Mouse (Mus musculus) liver, embryonic 12.5 days (tissue): Measurements from ENCODE around the gene Ace3. TPM values are rescaled to one million over a fixed set of nuclear protein-coding genes. Genes with fewer than 3 reads are reported as not detected.

ENCODE experiments used
- ATAC-seq: fragments of 200-750 bp; cut with Nextera tagmentation; 2 replicates; pipeline ENCODE4 v1.8.0; 2017; ENCODE audit warnings: moderate number of reproducible peaks, mild to moderate bottlenecking, moderate library complexity
- H3K27ac ChIP-seq: fragments of 300-500 bp; sonication (generic); 2 replicates; pipeline ENCODE4 v1.5.1; 2016; ENCODE audit warnings: mild to moderate bottlenecking
- H3K27me3 ChIP-seq: fragments of 300-500 bp; sonication (generic); replicated peaks from 2 replicates; pipeline ENCODE4 v1.6.1; 2016; ENCODE audit warnings: mild to moderate bottlenecking, moderate library complexity
- H3K36me3 ChIP-seq: fragments of 300-500 bp; sonication (generic); 2 replicates; pipeline ENCODE4 v1.6.1; 2016; ENCODE audit warnings: mild to moderate bottlenecking, moderate library complexity
- H3K4me1 ChIP-seq: fragments of 300-500 bp; sonication (generic); 2 replicates; pipeline ENCODE4 v1.6.1; 2016
- H3K4me2 ChIP-seq: fragments of 300-500 bp; sonication (generic); 2 replicates; pipeline ENCODE4 v1.6.1; 2016; ENCODE audit warnings: mild to moderate bottlenecking, moderate library complexity
- H3K4me3 ChIP-seq: fragments of 300-500 bp; sonication (generic); 2 replicates; pipeline ENCODE4 v1.5.1; 2016; ENCODE audit warnings: mild to moderate bottlenecking, moderate library complexity
- H3K9ac ChIP-seq: fragments of 300-500 bp; sonication (generic); 2 replicates; pipeline ENCODE4 v1.6.1; 2016; ENCODE audit warnings: mild to moderate bottlenecking, moderate library complexity
- H3K9me3 ChIP-seq: fragments of 300-500 bp; sonication (generic); replicated peaks from 2 replicates; pipeline ENCODE4 v1.6.1; 2016; ENCODE audit warnings: mild to moderate bottlenecking, moderate library complexity
- WGBS: fragments of 180-500 bp; shearing (Covaris S2); methylation state at CpG from one replicate; pipeline ENCODE4 v1.1.7; 2016; ENCODE audit not compliant: insufficient replicate concordance; 5-methylcytosine and 5-hydroxymethylcytosine counted together
- polyA plus RNA-seq: library from polyadenylated mRNA; unstranded; fragments of >200 nt; fragmentation: Nextera tagmentation; extraction: Ambion mirVana; gene quantifications from 2 replicates; pipeline ENCODE4 v1.2.1, GENCODE M21; 2016

Ace3 gene
- polyA plus RNA-seq, 1 experiment from 2014 or later = not detected

- Histone ChIP-seq H3K9ac (no peak overlapping the region), H3K4me2 (no peak overlapping the region), H3K4me3 (no peak overlapping the region), H3K4me1 (peaks cover 55% of the 10 kb centered on the region), H3K9me3 (no peaks in the 10 kb centered on the region), H3K36me3 (peaks cover 97% of the 10 kb centered on the region), H3K27ac (no peak overlapping the region), H3K27me3 (no peaks in the 10 kb centered on the region)
- WGBS = 88% methylated on average over 2 of the region's 2 CpGs
- no peak for ATAC-seq
These were observed 59.4 kb downstream of the Ace3 start for GRCm38 (mm10) chr11:106053921-106054320.

- no peak overlapping the region for H3K9ac ChIP-seq
- peak overlapping the region; percentile 32; the same call in 1 of the 2 replicates for H3K4me2 ChIP-seq
- peaks cover 97% of the 10 kb centered on the region for H3K36me3 ChIP-seq
- ATAC-seq = peak; percentile 67
- peaks cover 55% of the 10 kb centered on the region for H3K4me1 ChIP-seq
- no peaks in the 10 kb centered on the region for H3K9me3 ChIP-seq
- no peak overlapping the region for H3K4me3 ChIP-seq
- peak overlapping the region; percentile 85 for H3K27ac ChIP-seq
- H3K27me3 ChIP-seq = no peaks in the 10 kb centered on the region
- 52% methylated on average over 8 of the region's 8 CpGs for WGBS
These were observed 60.1 kb downstream of the Ace3 start for GRCm38 (mm10) chr11:106054600-106054999.

Other genes with a start within 250 kb of the Ace3 start
- 1.9 TPM in 2 replicates for gene Cyb561, start 41.3 kb upstream of the Ace3 start, polyA plus RNA-seq
- gene Ace, start 26.7 kb upstream of the Ace3 start, polyA plus RNA-seq = 0.07 TPM in 2 replicates
- gene Kcnh6, start 13.4 kb downstream of the Ace3 start, polyA plus RNA-seq = 0.06 and 0.08 TPM in 2 replicates
- gene Dcaf7, start 42.2 kb downstream of the Ace3 start, polyA plus RNA-seq = 41.5 and 43.0 TPM in 2 replicates
- gene Taco1, start 71.4 kb downstream of the Ace3 start, polyA plus RNA-seq = 9.6 and 10.6 TPM in 2 replicates
- 9.7 and 11.2 TPM in 2 replicates for gene Map3k3, start 89.9 kb downstream of the Ace3 start, polyA plus RNA-seq
- not detected in 2 replicates for gene Gm10840, start 166.2 kb downstream of the Ace3 start, polyA plus RNA-seq
- 109 and 112 TPM in 2 replicates for gene Limd2, start 166.2 kb downstream of the Ace3 start, polyA plus RNA-seq
- gene Strada, start 207.5 kb downstream of the Ace3 start, polyA plus RNA-seq = 12.2 and 12.6 TPM in 2 replicates
- gene Ccdc47, start 221.7 kb downstream of the Ace3 start, polyA plus RNA-seq = 53.9 and 56.6 TPM in 2 replicates
- gene Ddx42, start 222.3 kb downstream of the Ace3 start, polyA plus RNA-seq = 42.3 and 42.6 TPM in 2 replicates